In genomic region chr8:48775531-48776037, GRCm38 (mm10) we compare ENCODE assay signal across 9 mouse cellular contexts.
DNase-seq lines count a peak whose midpoint lies in the region; ATAC-seq lines count a peak whose summit lies in the region.
"Had no signal": no experiment of that assay in that cellular context is flagged by ENCODE, and none has a peak within 500 bp of the region (broad histone marks: within the 10 kb centered on the region; RNA-seq: fewer than 3 reads in every experiment).

No protein-coding gene starts in this region.

- H3K9me3 ChIP-seq in midbrain, embryonic 11.5 days (ENCODE audit: control insufficient read depth, low read length) = no peaks in the 10 kb centered on the region

- H3K4me2 ChIP-seq in midbrain, embryonic 11.5 days = peak overlapping the region; percentile 24

- H3K27me3 ChIP-seq in midbrain, embryonic 11.5 days (ENCODE audit: control insufficient read depth, insufficient read depth, low read length) = no peaks in the 10 kb centered on the region

- ATAC-seq in midbrain, embryonic 11.5 days (ENCODE audit: low FRiP score) = peak; percentile 57
- no peak for ATAC-seq in erythroblast, adult 5-6 weeks (replicated peaks; ENCODE audit: low FRiP score, poor library complexity, severe bottlenecking)

- WGBS in midbrain, embryonic 11.5 days = 2% methylated on average over 9 of the region's 9 CpGs

- H3K36me3 ChIP-seq in midbrain, embryonic 11.5 days (ENCODE audit: control insufficient read depth, insufficient read depth, low read length) = no peaks in the 10 kb centered on the region

- DNase-seq in frontal cortex, postnatal 36 days (ENCODE audit: low spot score in 2 of 2) = peak; percentile 16 to 21
- DNase-seq in frontal cortex, postnatal 14 days (ENCODE audit: low spot score in 2 of 2) = no peak
- DNase-seq in right cerebral cortex, postnatal 25 days = peak; percentile 13
- no peak for DNase-seq in right cerebral cortex, postnatal 36 days (ENCODE audit: low spot score in 2 of 2)
- DNase-seq in midbrain, embryonic 11.5 days (ENCODE audit: low spot score, missing footprints) = peak; percentile 91
- no peak for DNase-seq in adrenal gland, postnatal 10 days
- DNase-seq in thymus, postnatal 25 days = no peak
- DNase-seq: adrenal gland, postnatal 25 days had no signal

- peak overlapping the region; percentile 44 for H3K27ac ChIP-seq in midbrain, embryonic 11.5 days (ENCODE audit: low read depth, low read length)

- H3K4me3 ChIP-seq in midbrain, embryonic 11.5 days (ENCODE audit: low read depth, low read length) = no peak overlapping the region

- H3K4me1 ChIP-seq in midbrain, embryonic 11.5 days (ENCODE audit: control insufficient read depth, insufficient read depth, low read length) = peaks cover 18% of the 10 kb centered on the region

- no peak overlapping the region for H3K9ac ChIP-seq in midbrain, embryonic 11.5 days (ENCODE audit: low read length)

Comparison
In these comparisons a context has a peak if more than half of its experiments do, and no peak if none do; other contexts are left out.
1. DNase-seq: peak in frontal cortex, postnatal 36 days (2 of 2), right cerebral cortex, postnatal 25 days (single experiment) and midbrain, embryonic 11.5 days (single experiment); none in frontal cortex, postnatal 14 days (0 of 2), right cerebral cortex, postnatal 36 days (0 of 2), adrenal gland, postnatal 10 days (single experiment) and thymus, postnatal 25 days (single experiment).